Mouse (Mus musculus): Measurements from ENCODE around the gene Gpx2. TPM values are rescaled to one million over a fixed set of nuclear protein-coding genes. Genes with fewer than 3 reads are reported as not detected.

The Gpx2 gene
- total and polyA plus RNA-seq, 3 experiments = not detected

DNA sequence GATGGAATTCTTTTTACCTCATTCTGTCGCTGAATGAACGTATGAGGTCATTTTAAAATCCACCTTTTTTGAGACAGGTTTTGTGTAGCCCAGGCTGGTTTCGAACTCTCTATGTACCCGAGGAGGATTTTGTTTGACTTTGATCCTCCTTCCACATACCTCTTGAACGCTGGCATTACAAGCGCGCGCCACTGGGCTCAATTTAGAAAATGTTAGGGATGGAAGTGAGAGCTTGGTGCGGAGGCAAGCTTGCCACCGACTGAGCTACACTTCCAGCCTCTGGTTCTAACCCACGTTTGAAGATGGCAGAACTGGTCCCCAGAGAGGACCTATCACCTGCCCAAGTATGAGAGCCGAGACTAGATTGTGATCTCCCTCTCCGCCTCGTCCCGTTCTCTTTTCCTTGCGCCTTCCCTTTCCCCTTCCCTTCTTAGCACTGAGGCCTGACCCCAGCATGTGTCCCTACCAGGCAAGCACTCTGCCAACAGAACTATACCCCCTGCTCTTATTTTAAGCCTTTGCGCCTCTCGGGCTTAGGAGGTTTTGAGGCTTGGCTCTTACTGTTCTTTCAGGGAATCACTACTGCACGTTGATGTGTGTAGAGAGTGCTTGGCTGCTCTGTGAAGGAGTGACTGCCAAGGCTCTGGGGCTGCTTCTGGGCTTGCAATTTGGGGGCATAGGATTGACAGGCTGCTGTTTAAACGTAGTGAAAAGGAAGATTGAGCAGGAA, 29.3 kb downstream of the Gpx2 start:
- Histone ChIP-seq H3K9ac (ENCODE audit: control insufficient read depth, low read depth, low read length, poor library complexity, severe bottlenecking) (peak overlapping the region; percentile 95), H3K4me1 (ENCODE audit: control insufficient read depth in 1 of 2, insufficient read depth in 2 of 2, low read length in 2 of 2) (peaks cover 4 to 20% of the 10 kb centered on the region in 2 experiments; a peak in 3 of 4 replicates), H3K79me2 (ENCODE audit: control insufficient read depth, insufficient read depth, low read length, poor library complexity) (peaks cover 19% of the 10 kb centered on the region), H3K36me3 (ENCODE audit: control insufficient read depth in 1 of 2, insufficient read depth in 2 of 2, low read length in 2 of 2) (peaks cover 0 to 20% of the 10 kb centered on the region in 2 experiments; a peak in 2 of 4 replicates), H3K4me3 (ENCODE audit: control insufficient read depth in 1 of 2, insufficient read depth in 1 of 2, low read depth in 2 of 2, low read length in 2 of 2) (peak overlapping the region; percentile 57 to 90), H3K9me3 (replicated peaks; ENCODE audit: insufficient read depth, low read length) (no peaks in the 10 kb centered on the region), H3K27ac (ENCODE audit: control insufficient read depth, low read depth, low read length) (peak overlapping the region; percentile 91), H3K27me3 (ENCODE audit: control insufficient read depth in 1 of 2, insufficient read depth in 2 of 2, low read length in 2 of 2) (no peaks in the 10 kb centered on the region)
- DNase-seq (ENCODE audit: low read depth, low spot score) = no peak
- TF ChIP-seq E2F4 (IDR thresholded peaks at IDR 0.05; ENCODE audit: borderline replicate concordance, low read depth, low read length) (no peak), ELF1 (IDR thresholded peaks at IDR 0.05; ENCODE audit: low read depth, low read length) (no peak), MYB (IDR thresholded peaks at IDR 0.05; ENCODE audit: low read depth, low read length) (no peak), UBTF (IDR thresholded peaks at IDR 0.05; ENCODE audit: borderline replicate concordance, insufficient read depth, low read depth, low read length) (no peak), MEF2A (IDR thresholded peaks at IDR 0.05; ENCODE audit: extremely low read depth, insufficient replicate concordance, low read depth, low read length, poor library complexity, severe bottlenecking) (no peak), ETS1 (IDR thresholded peaks at IDR 0.05; ENCODE audit: low read depth, low read length) (no peak), SMC3 (IDR thresholded peaks at IDR 0.05; ENCODE audit: low read depth, low read length) (no peak), TCF12 (IDR thresholded peaks at IDR 0.05; ENCODE audit: low read depth, low read length) (no peak), RAD21 (IDR thresholded peaks at IDR 0.05; ENCODE audit: low read depth, low read length) (no peak), GABPA (IDR thresholded peaks at IDR 0.05; ENCODE audit: low read depth, low read length) (no peak), NRF1 (IDR thresholded peaks at IDR 0.05; ENCODE audit: insufficient read depth, low read depth, low read length, poor library complexity, severe bottlenecking) (no peak), TBP (IDR thresholded peaks at IDR 0.05; ENCODE audit: low read depth, low read length) (no peak), MAZ (IDR thresholded peaks at IDR 0.05; ENCODE audit: low read depth, low read length) (no peak), POLR2A (IDR thresholded peaks at IDR 0.05; ENCODE audit: control insufficient read depth in 1 of 2, insufficient read depth in 1 of 2, low read depth in 1 of 2, low read length in 2 of 2, poor library complexity in 1 of 2) (no peak), KAT2A (conservative IDR thresholded peaks at IDR 0.05; ENCODE audit: low read depth, low read length) (no peak), CTCF (IDR thresholded peaks at IDR 0.05 in 2 of 3, conservative IDR thresholded peaks at IDR 0.05 in 1 of 3; ENCODE audit: control insufficient read depth in 1 of 3, insufficient read depth in 1 of 3, low read depth in 2 of 3, low read length in 3 of 3, poor library complexity in 1 of 3, severe bottlenecking in 1 of 3) (no peak), RCOR1 (IDR thresholded peaks at IDR 0.05; ENCODE audit: low read depth, low read length) (no peak), ZNF384 (IDR thresholded peaks at IDR 0.05; ENCODE audit: low read depth, low read length) (no peak), JUND (IDR thresholded peaks at IDR 0.05; ENCODE audit: low read depth, low read length) (no peak)

Data from MEL (cell line).